Mouse (Mus musculus) left cerebral cortex, adult 2 months (tissue): ENCODE results near the gene Neurod2. TPM values are rescaled to one million over a fixed set of nuclear protein-coding genes. Genes with fewer than 3 reads are reported as not detected.

Source experiments
- DNase-seq, 2 experiments: peaks; one replicate each; pipeline ENCODE4 v3.0.0; 2021 to 2022; ENCODE audit warnings: low spot score in 2 of 2, mixed read lengths in 1 of 2; ENCODE audit errors: extremely low spot score in 1 of 2
- H3K27ac ChIP-seq: fragments of 200-600 bp; 2 replicates; pipeline ENCODE4 v1.8.1; 2022
- H3K4me3 ChIP-seq: fragments of 200-600 bp; 2 replicates; pipeline ENCODE4 v1.8.1; 2022
- CTCF ChIP-seq: fragments of 200-600 bp; IDR thresholded peaks from 2 replicates; pipeline ENCODE4 v1.8.1; 2022; ENCODE audit warnings: antibody characterized with exemption, mild to moderate bottlenecking, moderate library complexity
- intact Hi-C: fragments of 180-260 bp; cut with DNase I; formaldehyde crosslinking; loops from one replicate; pipeline ENCODE4 v1.15.1; 2025
- total RNA-seq, 2 experiments: library from RNA; stranded (reverse); gene quantifications; 2 replicates each; pipeline ENCODE4 v1.2.3; 2021

Neurod2 gene
- total RNA-seq, 2 experiments from 2014 or later, result 70.2 to 76.3 TPM

GRCm38 (mm10) chr11:98352272-98352990, 23.0 kb upstream of the Neurod2 start:
- Histone ChIP-seq H3K4me3 (no peak overlapping the region), H3K27ac (no peak overlapping the region)
- intact Hi-C loops, result no loop called here
- no peak for DNase-seq
- TF ChIP-seq CTCF, result no peak

DNA sequence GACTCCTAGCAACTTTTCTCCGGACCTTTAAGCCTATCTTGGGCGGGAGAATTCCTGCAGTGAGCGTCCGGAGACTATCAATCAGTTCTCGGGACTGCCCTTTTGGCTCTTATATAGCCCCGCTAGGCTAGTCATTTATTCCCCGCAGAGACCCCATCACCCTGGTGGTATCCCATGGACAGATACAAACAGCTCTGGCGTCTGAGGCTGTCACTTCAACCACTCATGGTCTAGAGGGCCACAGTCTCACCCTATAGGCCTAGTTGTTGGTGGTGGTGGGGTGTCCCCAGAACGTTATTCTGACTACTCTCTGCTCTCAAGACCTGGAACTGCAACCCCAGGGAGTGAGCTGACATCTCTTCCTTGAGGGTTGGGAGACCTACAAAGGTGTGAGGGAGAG, 19.9 kb upstream of the Neurod2 start:
- intact Hi-C loops, result no loop called here
- Histone ChIP-seq H3K27ac (peak overlapping the region; percentile 9; the same call in 1 of the 2 replicates), H3K4me3 (peak overlapping the region; percentile 83)
- DNase-seq, result no peak
- no peak for TF ChIP-seq CTCF

DNA sequence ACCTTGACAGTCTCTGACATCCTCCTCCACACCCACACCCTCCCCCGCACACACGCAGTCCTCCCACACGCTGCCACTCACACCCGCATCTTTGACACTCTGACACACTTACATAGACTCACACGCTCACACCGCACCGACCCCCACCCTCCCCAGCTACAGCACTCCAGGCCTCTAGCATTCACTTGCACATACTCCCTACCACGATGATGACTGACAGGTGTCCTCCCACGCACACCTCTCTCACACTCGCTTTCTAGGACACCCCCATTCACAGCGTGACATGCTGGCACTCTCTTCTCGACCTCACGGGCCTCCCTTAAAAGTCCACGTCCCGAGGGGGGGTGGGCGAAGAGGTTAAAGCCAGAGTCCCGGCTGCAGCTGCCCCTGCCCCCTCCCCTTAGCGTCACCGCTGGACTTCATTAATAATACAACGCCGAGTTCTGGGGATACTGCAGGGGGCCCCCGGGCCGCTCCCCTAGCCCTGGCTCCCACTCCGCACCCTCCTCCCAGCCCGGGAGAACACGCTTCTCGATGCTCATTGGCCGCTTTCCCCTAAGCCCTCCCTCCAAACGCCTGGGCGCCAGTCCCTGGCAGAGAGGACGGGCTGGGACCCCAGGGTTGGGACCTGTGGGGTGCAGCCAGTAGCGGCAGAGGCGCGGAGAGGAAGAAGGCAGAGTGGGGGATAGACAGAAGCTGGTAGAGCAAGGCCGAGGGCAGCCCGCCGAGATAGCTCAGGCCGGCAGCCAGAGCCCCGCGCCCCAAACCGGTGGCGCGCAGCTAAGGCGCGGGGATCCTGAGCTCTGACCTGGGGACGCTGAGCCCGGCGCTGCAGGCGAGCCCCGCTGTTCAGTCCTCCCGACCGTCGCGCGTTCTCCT, 18.9 kb upstream of the Neurod2 start, which contains the start of gene Ppp1r1b:
TSS of gene Ppp1r1b (plus strand) at position 322 of the 879 bp plus-strand sequence.
- H3K27ac ChIP-seq, result peak within 1 kb of the TSS; percentile 86
- TF ChIP-seq CTCF, result no peak
- intact Hi-C loops, result no loop called here
- peak within 1 kb of the TSS; percentile 83 for H3K4me3 ChIP-seq
- DNase-seq, result peak; percentile 76 to 82

- intact Hi-C loops, result no loop called here
- H3K4me3 ChIP-seq, result no peak overlapping the region; the same call in 1 of the 2 replicates
Measured at GRCm38 (mm10) chr11:98347385-98348082, 18.1 kb upstream of the Neurod2 start.

DNA sequence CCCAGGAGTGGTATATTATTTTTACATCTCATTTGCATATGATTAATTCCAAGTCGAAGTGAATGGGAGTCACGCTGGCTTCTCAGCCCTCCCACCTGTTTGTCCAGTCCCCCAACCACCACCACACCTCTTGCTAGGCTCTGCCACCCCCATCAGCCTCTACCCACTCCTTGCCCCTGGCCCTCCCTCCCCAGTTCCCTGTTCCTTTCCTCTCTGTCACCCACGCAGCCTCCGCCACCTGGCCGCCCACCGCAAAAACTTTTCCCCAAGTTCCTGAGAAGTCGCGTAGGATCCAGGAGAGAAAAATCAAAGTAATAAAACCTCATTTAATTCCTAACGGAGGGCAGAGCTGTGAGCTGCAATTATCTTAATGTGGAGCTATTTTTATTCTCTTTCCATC, 16.7 kb upstream of the Neurod2 start:
- no peak overlapping the region for H3K4me3 ChIP-seq
- TF ChIP-seq CTCF, result no peak
- intact Hi-C loops, result no loop called here
- DNase-seq, result no peak
- no peak overlapping the region for H3K27ac ChIP-seq

More at GRCm38 (mm10) chr11:98347385-98348082, 18.1 kb upstream of the Neurod2 start:
- H3K27ac ChIP-seq, result peak overlapping the region; percentile 86; the same call in 1 of the 2 replicates
- DNase-seq, result no peak
- TF ChIP-seq CTCF, result no peak

DNA sequence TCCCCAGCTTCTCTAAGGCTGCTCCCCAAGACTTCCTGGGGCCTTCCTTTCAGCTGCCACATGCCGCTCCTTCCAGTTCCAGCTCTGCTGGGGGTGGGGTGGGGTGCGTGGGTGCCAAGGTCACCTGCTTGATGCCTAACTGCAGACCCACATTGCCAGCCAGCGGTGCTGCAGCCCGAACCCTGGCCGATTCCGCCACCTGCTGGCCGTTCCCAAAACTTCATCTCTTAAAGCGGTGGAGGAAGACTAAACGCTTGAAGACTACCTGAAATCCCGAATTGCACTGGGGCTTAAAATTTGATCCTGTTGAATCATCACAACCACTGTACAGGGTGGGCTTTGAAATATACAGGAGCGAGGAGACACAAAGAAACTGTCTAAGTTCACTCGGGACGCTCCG, 15.8 kb upstream of the Neurod2 start:
- intact Hi-C loops, result no loop called here
- no peak overlapping the region for H3K27ac ChIP-seq
- peak; percentile 84 for TF ChIP-seq CTCF
- peak; percentile 84 to 90 for DNase-seq
- H3K4me3 ChIP-seq, result no peak overlapping the region

DNA sequence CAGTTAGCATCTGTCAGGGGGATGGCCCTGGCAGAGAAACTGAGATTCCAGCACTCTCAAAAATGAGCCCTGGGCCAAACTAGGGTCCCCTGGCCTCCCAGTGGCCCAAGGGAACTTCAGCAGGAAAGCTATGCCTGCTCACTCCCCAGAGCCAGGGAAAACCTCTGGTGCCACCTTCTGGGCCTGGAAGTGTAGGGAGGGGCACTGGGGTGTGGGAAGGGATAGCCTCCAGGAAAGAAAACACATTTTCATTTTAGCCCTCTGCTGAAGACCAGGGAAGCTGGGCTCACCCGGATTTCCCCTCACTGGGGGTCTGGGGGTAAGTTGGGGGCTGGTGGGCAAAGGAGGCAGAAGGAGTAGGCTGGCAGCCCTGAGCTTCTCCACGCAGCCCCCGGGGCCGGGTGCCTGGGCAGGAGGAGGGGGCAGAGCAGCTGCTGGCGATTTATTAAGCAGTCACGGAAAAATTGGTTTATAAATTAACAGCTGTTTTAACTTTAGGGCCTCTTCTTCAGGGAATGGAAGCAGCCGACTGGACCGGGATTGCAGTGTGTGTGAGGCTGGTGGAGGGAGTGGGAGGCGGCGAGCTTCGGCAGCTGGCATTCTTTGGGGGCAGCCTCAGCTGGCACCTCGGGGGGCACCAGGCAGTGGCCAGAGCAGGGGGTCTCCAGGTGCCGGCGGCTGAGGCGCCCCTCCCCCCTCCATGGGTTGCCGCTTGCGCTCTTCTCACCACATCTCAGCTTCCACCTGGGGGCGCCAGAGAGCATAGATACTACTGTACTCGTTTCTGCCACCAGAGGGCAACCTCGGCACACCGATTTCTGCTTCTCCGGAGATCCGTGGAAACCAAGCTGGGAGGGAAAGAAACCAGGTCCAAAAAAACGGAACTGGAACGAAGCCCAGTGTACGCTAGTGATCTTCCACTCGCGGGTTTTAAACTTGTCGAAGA, 12.8 kb upstream of the Neurod2 start:
- H3K4me3 ChIP-seq, result peak overlapping the region; percentile 64
- intact Hi-C loops, result loop anchor here (1.0 kb wide), 4 partner anchors 30 to 115 kb away; no protein-coding TSS in a partner anchor
- peak overlapping the region; percentile 76 for H3K27ac ChIP-seq
- TF ChIP-seq CTCF, result peak; percentile 100
- peak; percentile 94 to 100 for DNase-seq

DNA sequence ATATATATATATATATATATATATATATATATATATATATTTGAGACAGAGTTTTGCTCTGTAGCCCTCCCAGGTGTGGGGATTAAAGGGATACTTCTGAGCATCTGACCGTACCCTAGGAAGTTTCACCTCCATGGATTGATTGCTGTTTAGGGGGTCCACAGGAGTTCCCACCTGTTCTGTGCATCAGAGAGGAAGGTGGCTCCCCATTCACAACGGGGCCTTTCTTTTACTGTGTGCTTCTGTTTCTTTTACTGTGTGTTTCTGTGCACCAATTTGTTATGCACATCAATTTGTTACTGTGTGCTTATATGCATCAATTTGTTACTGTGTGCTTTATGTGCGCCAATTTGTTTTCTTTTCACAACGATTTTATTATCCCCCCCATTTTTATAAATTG, 11.7 kb upstream of the Neurod2 start:
- no peak for TF ChIP-seq CTCF
- no peak for DNase-seq
- H3K27ac ChIP-seq, result no peak overlapping the region
- H3K4me3 ChIP-seq, result no peak overlapping the region
- intact Hi-C loops, result no loop called here

DNA sequence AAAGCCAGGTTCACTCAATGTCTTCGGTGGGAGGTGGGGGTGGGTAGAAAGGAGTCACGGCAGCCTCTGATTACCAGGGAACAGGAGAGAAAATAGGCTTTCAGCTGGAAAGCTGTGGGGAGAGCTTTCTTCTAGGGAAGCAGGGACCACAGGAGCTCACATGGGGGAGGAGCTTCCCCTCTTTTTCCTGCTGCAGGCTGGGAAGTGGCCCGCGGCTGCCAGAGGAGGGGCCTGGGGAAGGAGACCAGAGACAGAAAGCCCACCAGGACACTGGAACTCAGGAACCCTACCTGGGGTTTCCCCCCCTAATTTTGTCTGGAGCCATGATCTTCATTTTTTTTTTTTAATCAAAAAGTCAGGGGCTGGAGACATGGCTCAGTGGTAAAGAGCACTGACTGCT, 11.1 kb upstream of the Neurod2 start:
- H3K27ac ChIP-seq, result no peak overlapping the region
- intact Hi-C loops, result no loop called here
- TF ChIP-seq CTCF, result no peak
- no peak overlapping the region for H3K4me3 ChIP-seq
- no peak for DNase-seq

DNA sequence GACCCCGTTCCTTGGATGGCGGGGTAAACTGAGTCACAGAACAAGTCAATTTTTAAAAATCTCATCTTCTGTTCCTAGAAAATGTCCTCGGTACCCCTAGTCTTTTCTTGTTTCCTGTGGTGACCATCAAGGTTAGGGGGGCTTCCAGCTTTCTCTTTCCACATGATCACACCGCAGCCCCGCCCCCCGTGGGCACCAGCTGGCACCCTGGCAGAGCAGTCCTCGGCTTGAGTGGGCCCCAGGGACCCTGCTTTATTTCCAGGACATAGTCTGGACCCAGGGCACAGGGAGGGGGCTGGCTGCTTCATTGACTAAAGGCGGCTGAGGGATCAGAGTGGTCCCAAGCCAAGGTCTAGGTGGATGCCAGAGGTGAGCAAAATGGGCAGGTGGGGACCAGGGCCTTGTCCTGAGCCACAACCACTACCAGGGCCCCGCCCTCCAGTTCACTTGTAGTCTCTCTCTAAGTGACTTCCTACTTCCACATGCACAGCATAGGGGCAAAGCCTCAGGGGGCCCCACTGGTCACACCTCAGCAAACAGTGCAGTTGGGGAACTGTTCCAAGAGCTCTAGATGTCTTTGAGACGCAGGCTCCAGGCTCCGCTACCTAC, 10.3 kb upstream of the Neurod2 start:
- H3K4me3 ChIP-seq, result no peak overlapping the region
- DNase-seq, result no peak
- intact Hi-C loops, result no loop called here
- no peak overlapping the region; the same call in 1 of the 2 replicates for H3K27ac ChIP-seq
- no peak for TF ChIP-seq CTCF
